Mouse (Mus musculus) myocyte (in vitro differentiated cells): ENCODE data around the gene Wdr35.
"Not testable (repeated sequence)": the region's sequence is repeated elsewhere in the genome, so short reads cannot be mapped to it uniquely, and the experiment has no call there.

Source experiments
- CEBPB ChIP-seq: IDR thresholded peaks from 2 replicates; pipeline ENCODE4 v1.6.1; 2011; ENCODE audit warnings: mild to moderate bottlenecking, moderate library complexity; ENCODE audit not compliant: poor library complexity, insufficient read depth, severe bottlenecking
- E2F4 ChIP-seq: IDR thresholded peaks from one replicate; pipeline ENCODE4 v1.6.1; 2011; ENCODE audit warnings: mild to moderate bottlenecking, control low read depth, moderate library complexity; ENCODE audit not compliant: insufficient read depth
- MAX ChIP-seq: IDR thresholded peaks from one replicate; pipeline ENCODE4 v1.6.1; 2011; ENCODE audit warnings: low read depth, mild to moderate bottlenecking, control low read depth
- MYOD1 ChIP-seq, 3 experiments: IDR thresholded peaks; one replicate each; pipeline ENCODE4 v1.6.1; 2011; ENCODE audit warnings: control low read depth in 2 of 3, low read depth in 2 of 3, mild to moderate bottlenecking in 2 of 3, moderate library complexity in 1 of 3; ENCODE audit not compliant: insufficient read length in 2 of 3, control insufficient read depth in 1 of 3
- MYOG ChIP-seq, 3 experiments: IDR thresholded peaks; one replicate each; pipeline ENCODE4 v1.6.1; 2011; ENCODE audit warnings: control low read depth in 2 of 3, low read depth in 2 of 3, mild to moderate bottlenecking in 2 of 3; ENCODE audit not compliant: insufficient read length in 2 of 3, control insufficient read depth in 1 of 3, insufficient read depth in 1 of 3
- POLR2A ChIP-seq: IDR thresholded peaks from one replicate; pipeline ENCODE4 v1.6.1; 2011; ENCODE audit warnings: low read depth, mild to moderate bottlenecking, control low read depth, moderate library complexity; ENCODE audit not compliant: insufficient read length
- POLR2AphosphoS2 ChIP-seq: IDR thresholded peaks from one replicate; pipeline ENCODE4 v1.6.1; 2011; ENCODE audit warnings: low read depth, control low read depth; ENCODE audit not compliant: insufficient read length
- REST ChIP-seq: IDR thresholded peaks from one replicate; pipeline ENCODE4 v1.6.1; 2011; ENCODE audit warnings: mild to moderate bottlenecking, control low read depth, moderate library complexity; ENCODE audit not compliant: insufficient read depth, insufficient read length
- SRF ChIP-seq: IDR thresholded peaks from one replicate; pipeline ENCODE4 v1.6.1; 2011; ENCODE audit warnings: low read depth; ENCODE audit not compliant: control insufficient read depth, insufficient read length
- TCF12 ChIP-seq: IDR thresholded peaks from one replicate; pipeline ENCODE4 v1.6.1; 2011; ENCODE audit warnings: mild to moderate bottlenecking, control low read depth; ENCODE audit not compliant: poor library complexity, insufficient read depth, severe bottlenecking
- TCF3 ChIP-seq: IDR thresholded peaks from one replicate; pipeline ENCODE4 v1.6.1; 2011; ENCODE audit warnings: low read depth, control low read depth; ENCODE audit not compliant: insufficient read length
- USF1 ChIP-seq: IDR thresholded peaks from one replicate; pipeline ENCODE4 v1.6.1; 2011; ENCODE audit warnings: low read depth, mild to moderate bottlenecking, control low read depth, moderate library complexity

- TF ChIP-seq E2F4; POLR2A; POLR2AphosphoS2; MYOG (IDR thresholded peaks at IDR 0.05; ENCODE audit: control insufficient read depth in 1 of 3, insufficient read depth in 1 of 3, insufficient read length in 2 of 3, low read depth in 2 of 3); MAX; TCF12; MYOD1 (IDR thresholded peaks at IDR 0.05; ENCODE audit: control insufficient read depth in 1 of 3, insufficient read length in 2 of 3, low read depth in 2 of 3); USF1; CEBPB; REST; SRF; TCF3: not testable (repeated sequence)
Observed at GRCm38 (mm10) chr12:8936210-8936609, 37.5 kb upstream of the Wdr35 start.
